Mouse (Mus musculus) forebrain, embryonic 15.5 days (tissue): ENCODE results near the gene Nap1l4. TPM values are rescaled to one million over a fixed set of nuclear protein-coding genes. Genes with fewer than 3 reads are reported as not detected.
"Not testable (repeated sequence)": the region's sequence is repeated elsewhere in the genome, so short reads cannot be mapped to it uniquely, and the experiment has no call there.

Experiments used
- ATAC-seq: fragments of 200-750 bp; cut with Nextera tagmentation; replicated peaks from 2 replicates; pipeline ENCODE4 v1.8.0; 2017; ENCODE audit warnings: mild to moderate bottlenecking, moderate TSS enrichment, moderate library complexity
- H3K27ac ChIP-seq: fragments of 300-500 bp; sonication (generic); replicated peaks from 2 replicates; pipeline ENCODE4 v1.5.1; 2015; ENCODE audit warnings: mild to moderate bottlenecking, inconsistent platforms
- H3K27me3 ChIP-seq: fragments of 300-500 bp; sonication (generic); 2 replicates; pipeline ENCODE4 v1.6.1; 2015; ENCODE audit warnings: inconsistent platforms
- H3K36me3 ChIP-seq: fragments of 300-500 bp; sonication (generic); 2 replicates; pipeline ENCODE4 v1.6.1; 2015; ENCODE audit warnings: mild to moderate bottlenecking, inconsistent platforms
- H3K4me1 ChIP-seq: fragments of 300-500 bp; sonication (generic); 2 replicates; pipeline ENCODE4 v1.6.1; 2015; ENCODE audit warnings: inconsistent platforms
- H3K4me2 ChIP-seq: fragments of 300-500 bp; sonication (generic); replicated peaks from 2 replicates; pipeline ENCODE4 v1.6.1; 2015; ENCODE audit warnings: mild to moderate bottlenecking, inconsistent platforms
- H3K4me3 ChIP-seq: fragments of 300-500 bp; sonication (generic); 2 replicates; pipeline ENCODE4 v1.5.1; 2015; ENCODE audit warnings: mild to moderate bottlenecking, inconsistent platforms
- H3K9ac ChIP-seq: fragments of 300-500 bp; sonication (generic); replicated peaks from 2 replicates; pipeline ENCODE4 v1.6.1; 2015; ENCODE audit warnings: mild to moderate bottlenecking, inconsistent platforms
- H3K9me3 ChIP-seq: fragments of 300-500 bp; sonication (generic); 2 replicates; pipeline ENCODE4 v1.6.1; 2016; ENCODE audit warnings: inconsistent platforms
- WGBS: fragments of 180-500 bp; shearing (Covaris S2); methylation state at CpG from one replicate; pipeline ENCODE4 v1.1.7; 2015; ENCODE audit warnings: mixed read lengths; 5-methylcytosine and 5-hydroxymethylcytosine counted together
- polyA plus RNA-seq: library from polyadenylated mRNA; unstranded; fragments of >200 nt; fragmentation: Nextera tagmentation; extraction: Ambion mirVana; gene quantifications from 2 replicates; pipeline ENCODE4 v1.2.1, GENCODE M21; 2015

The Nap1l4 gene
- polyA plus RNA-seq, 1 experiment from 2014 or later, result 356 TPM

DNA sequence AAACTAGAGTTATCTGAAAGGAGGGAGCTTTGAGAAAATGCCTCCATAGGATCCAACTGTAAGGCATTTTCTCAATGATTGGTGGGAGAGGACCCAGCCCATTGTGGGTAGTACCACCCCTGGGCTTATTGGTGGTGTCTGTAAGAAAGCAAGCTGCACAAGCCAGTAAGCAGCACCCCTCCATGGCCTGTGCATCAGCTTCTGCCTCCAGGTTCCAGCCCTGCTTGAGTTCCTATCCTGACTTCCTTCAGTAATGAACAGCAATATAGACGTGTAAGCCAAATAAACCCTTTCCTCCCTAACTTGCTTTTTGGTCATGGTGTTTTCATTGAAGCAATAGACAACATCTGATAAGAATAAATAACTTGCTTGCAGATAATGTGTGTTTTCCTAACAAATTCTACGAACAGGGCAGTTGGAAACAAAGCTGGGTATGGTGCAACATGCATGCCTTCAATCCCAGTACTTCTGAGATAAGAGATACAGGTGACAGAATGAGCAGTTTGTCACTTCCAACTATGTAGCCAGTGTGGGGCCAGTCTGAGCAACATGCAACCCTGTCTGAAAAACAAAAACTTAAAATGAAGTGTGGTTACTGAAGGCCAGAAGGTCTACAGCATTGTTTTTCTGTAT, 798 bp upstream of the Nap1l4 start:
- H3K4me2 ChIP-seq, result peak overlapping the region; percentile 83
- ATAC-seq, result peak; percentile 6; the same call in 1 of the 2 replicates
- peak overlapping the region; percentile 79 for H3K27ac ChIP-seq
- H3K4me1 ChIP-seq, result peaks cover 32% of the 10 kb centered on the region
- 44% methylated on average over 2 of the region's 2 CpGs for WGBS
- H3K9ac ChIP-seq, result peak overlapping the region; percentile 59
- H3K36me3 ChIP-seq, result peaks cover 5% of the 10 kb centered on the region
- H3K9me3 ChIP-seq, result no peaks in the 10 kb centered on the region
- H3K4me3 ChIP-seq, result peak overlapping the region; percentile 90
- H3K27me3 ChIP-seq, result no peaks in the 10 kb centered on the region

DNA sequence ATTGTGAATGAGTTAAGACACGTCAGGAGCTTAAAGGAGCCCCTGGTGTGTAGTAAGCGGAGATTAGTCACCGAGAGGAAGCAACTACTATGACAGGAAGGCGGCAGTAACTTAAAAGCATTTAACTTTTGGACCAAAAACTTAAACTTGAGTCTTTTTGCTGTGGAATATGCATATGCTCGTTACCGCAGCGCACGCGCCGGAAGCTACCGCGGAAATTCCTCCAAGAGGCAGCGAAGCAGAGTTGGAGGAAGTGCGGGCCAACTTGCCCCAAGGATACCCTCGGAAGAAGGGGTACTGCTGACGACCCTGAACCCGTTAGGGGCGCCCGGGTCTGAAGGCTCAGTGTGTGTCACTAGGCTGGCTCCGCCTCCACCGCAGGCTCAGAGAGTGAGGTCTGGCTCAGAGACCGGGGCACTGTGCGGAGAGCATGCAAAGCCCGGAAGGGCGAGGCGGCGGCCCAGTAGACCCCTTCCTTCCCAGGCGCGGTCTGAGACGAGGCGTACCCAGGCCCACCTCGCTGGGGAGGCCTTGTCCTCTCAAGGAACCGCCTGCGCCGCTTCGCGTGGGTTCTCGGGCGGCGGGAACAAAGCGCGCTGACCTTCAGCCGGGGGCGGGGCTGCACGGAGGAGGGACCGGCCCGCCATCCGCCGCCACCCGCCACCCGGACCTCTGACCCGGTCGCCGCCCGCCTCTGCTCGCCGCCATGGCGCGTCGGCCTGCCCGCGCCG, 510 bp downstream of the Nap1l4 start:
- peak overlapping the region; percentile 84 for H3K4me2 ChIP-seq
- H3K4me3 ChIP-seq, result peak overlapping the region; percentile 90
- H3K36me3 ChIP-seq, result no peaks in the 10 kb centered on the region
- no peaks in the 10 kb centered on the region for H3K27me3 ChIP-seq
- H3K4me1 ChIP-seq, result peaks cover 37% of the 10 kb centered on the region
- H3K9me3 ChIP-seq, result no peaks in the 10 kb centered on the region
- peak overlapping the region; percentile 73 for H3K9ac ChIP-seq
- peak overlapping the region; percentile 83 for H3K27ac ChIP-seq
- under 1% methylated on average over 59 of the region's 63 CpGs for WGBS
- ATAC-seq, result peak; percentile 71

DNA sequence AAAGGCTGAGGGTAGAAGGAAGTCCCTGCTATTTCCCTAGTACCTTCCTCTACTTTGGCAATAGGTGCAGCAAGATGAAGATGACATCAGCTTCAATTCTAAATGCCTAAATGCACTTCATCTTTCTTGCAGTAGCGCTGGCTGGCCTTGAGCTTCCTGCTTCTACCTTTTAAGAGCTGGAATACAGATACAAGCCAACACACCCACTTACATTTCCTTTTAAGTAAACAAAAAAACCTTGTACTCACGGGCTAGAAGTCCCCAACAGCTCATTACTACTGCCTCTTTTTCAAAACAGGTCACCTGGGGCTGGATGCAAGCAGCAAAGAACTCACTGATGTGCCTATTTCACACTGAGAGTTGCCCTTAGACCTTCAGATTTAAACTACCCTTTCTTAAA, 2.4 kb downstream of the Nap1l4 start:
- 69% methylated on average over 2 of the region's 2 CpGs for WGBS

DNA sequence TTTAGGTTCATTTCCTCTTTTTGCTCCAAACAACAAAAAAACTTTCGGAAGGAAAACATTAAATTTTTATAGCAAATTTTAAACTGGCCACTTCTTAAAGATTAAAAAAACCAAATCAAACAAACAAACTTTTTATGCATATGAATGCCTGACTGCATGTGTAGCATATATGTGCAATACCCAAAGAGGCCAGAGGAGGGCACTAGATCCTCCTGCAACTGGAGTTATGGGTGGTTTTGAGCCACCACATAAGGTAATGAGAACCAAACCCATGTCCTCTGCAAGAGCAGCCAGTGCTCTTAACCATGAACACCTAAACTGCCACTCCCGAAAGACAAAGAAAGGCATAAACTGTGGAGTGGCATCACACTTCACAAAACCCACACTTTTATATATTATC, 4.5 kb downstream of the Nap1l4 start:
- H3K4me3 ChIP-seq, result no peak overlapping the region
- no peak for ATAC-seq
- H3K9ac ChIP-seq, result no peak overlapping the region
- H3K4me1 ChIP-seq, result peaks cover 43% of the 10 kb centered on the region
- H3K36me3 ChIP-seq, result peaks cover 7% of the 10 kb centered on the region; the same call in 1 of the 2 replicates
- no peaks in the 10 kb centered on the region for H3K9me3 ChIP-seq
- H3K27ac ChIP-seq, result no peak overlapping the region
- 98% methylated on average over 2 of the region's 2 CpGs for WGBS
- H3K4me2 ChIP-seq, result no peak overlapping the region
- no peaks in the 10 kb centered on the region for H3K27me3 ChIP-seq

More for the DNA sequence above, 2.4 kb downstream of the Nap1l4 start:
- ATAC-seq, result no peak
- Histone ChIP-seq H3K27me3 (no peaks in the 10 kb centered on the region), H3K4me2 (no peak overlapping the region), H3K9me3 (no peaks in the 10 kb centered on the region), H3K4me3 (no peak overlapping the region), H3K36me3 (no peaks in the 10 kb centered on the region), H3K27ac (no peak overlapping the region), H3K4me1 (peaks cover 49% of the 10 kb centered on the region), H3K9ac (0 out of 2 replicates have a peak overlapping the region, but pooled peaks have one; percentile 7)

DNA sequence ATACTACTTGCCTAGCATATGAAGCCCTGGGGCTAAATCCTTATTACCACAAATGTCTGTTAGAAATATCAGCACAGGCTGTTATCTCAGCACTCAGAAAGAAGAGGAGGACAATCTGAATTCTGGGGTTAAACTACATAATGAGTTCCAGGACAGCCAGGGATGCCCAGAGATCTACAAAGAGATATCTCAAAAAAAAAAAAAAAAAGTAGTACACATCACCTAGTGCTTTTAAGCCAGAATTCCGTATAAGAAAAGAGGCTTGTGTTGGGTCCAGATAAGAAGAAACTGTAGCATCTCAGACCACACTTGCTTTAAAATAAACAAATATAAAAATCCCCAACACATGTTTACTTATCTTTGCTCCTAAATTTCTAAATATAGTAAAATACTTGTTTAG, 10.2 kb downstream of the Nap1l4 start:
- Histone ChIP-seq H3K36me3 (peaks cover 55% of the 10 kb centered on the region), H3K9me3 (no peaks in the 10 kb centered on the region), H3K4me1 (peaks cover 15% of the 10 kb centered on the region), H3K9ac (no peak overlapping the region), H3K27ac (no peak overlapping the region), H3K4me2 (no peak overlapping the region), H3K27me3 (no peaks in the 10 kb centered on the region), H3K4me3 (no peak overlapping the region)
- WGBS, result 71% methylated on average over 1 of the region's 1 CpGs
- ATAC-seq, result no peak

DNA sequence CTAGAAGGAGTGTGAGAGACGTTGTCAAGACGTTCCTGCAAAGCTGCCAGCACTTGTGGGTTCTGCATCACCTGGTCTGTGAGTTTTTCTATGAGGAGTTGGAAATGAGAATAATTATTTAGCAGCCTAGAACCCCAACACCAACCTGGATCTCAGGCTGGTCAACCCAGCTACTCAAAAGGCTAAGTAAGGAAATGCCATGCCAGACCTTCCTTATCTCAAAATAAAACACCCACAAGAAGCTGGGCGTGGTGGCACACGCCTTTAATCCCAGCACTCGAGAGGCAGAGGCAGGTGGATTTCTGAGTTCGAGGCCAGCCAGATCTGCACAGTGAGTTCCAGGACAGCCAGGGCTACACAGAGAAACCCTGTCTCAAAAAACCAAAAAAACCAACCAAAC, 10.7 kb downstream of the Nap1l4 start:
- H3K4me3 ChIP-seq, H3K27me3 ChIP-seq, H3K9me3 ChIP-seq, H3K4me2 ChIP-seq, H3K27ac ChIP-seq, ATAC-seq, H3K9ac ChIP-seq: not testable (repeated sequence)
- Histone ChIP-seq H3K4me1 (peaks cover 12% of the 10 kb centered on the region), H3K36me3 (peaks cover 60% of the 10 kb centered on the region)
- 94% methylated on average over 6 of the region's 6 CpGs for WGBS

DNA sequence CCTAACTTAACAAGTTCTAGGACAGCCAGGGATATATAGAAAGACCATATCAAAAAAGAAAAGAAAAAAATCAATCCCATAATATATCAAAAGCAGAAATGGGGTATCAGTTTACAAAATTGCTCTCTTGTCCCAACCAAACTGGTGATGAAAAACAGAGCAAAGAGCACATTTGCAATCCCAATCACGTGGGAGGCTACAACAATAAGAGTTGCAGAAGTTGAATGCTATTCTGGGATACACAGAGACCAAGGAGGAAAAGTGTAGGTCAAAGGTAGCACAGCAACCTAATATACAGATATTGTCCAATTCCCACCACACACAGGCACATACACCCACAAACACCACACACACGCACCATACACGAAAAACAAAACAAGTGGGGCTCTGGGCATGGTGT, 12.7 kb downstream of the Nap1l4 start:
- Histone ChIP-seq H3K4me2 (no peak overlapping the region), H3K9me3 (no peaks in the 10 kb centered on the region), H3K4me1 (no peaks in the 10 kb centered on the region), H3K9ac (no peak overlapping the region), H3K27ac (no peak overlapping the region), H3K4me3 (no peak overlapping the region), H3K36me3 (peaks cover 77% of the 10 kb centered on the region), H3K27me3 (no peaks in the 10 kb centered on the region)
- 89% methylated on average over 3 of the region's 3 CpGs for WGBS
- ATAC-seq, result no peak

DNA sequence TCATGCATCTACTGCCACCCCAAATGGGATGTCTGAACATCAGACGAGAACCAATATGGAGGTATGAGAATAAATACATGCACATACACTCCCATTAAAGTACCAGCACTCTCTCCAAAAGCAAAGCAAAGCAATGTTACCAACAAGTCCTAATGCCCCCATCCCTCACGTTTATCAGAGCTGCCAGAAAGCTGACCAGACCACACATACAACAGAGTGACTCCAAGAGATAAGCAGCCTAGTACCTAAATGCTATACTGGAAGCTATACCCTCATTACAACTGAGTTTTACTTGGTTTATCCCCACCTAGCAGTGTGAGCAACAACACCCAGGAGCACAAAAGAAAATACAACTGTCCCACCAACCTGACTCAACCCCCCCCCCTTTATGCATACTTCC, 15.6 kb downstream of the Nap1l4 start:
- no peaks in the 10 kb centered on the region for H3K9me3 ChIP-seq
- H3K4me1 ChIP-seq, result no peaks in the 10 kb centered on the region
- no peak overlapping the region for H3K27ac ChIP-seq
- H3K9ac ChIP-seq, result no peak overlapping the region
- H3K36me3 ChIP-seq, result peaks cover 95% of the 10 kb centered on the region
- no peak overlapping the region for H3K4me3 ChIP-seq
- no peak for ATAC-seq
- H3K27me3 ChIP-seq, result no peaks in the 10 kb centered on the region
- 84% methylated on average over 2 of the region's 2 CpGs for WGBS
- no peak overlapping the region for H3K4me2 ChIP-seq

DNA sequence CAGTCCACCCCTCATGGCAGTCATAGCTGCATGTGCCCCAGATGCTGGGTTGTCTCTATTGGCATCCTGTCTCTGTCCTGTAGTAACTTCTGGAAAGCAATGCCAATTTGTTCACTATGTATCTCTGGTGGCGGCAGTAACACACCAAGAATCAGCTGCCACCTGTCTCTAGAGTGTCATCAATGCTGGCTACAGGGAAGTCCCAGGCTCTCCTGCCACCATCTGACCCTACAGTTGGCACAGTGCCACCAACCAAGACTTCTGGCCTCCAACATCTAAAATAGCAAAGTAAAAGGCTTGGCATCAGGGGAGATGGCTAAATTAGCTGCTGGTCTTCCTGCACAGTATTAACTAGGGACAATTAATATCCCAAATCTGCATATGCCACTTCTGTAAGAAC, 16.5 kb downstream of the Nap1l4 start:
- 91% methylated on average over 1 of the region's 1 CpGs for WGBS
- no peaks in the 10 kb centered on the region for H3K27me3 ChIP-seq
- H3K4me1 ChIP-seq, result no peaks in the 10 kb centered on the region
- peaks cover 95% of the 10 kb centered on the region for H3K36me3 ChIP-seq
- no peak overlapping the region for H3K4me2 ChIP-seq
- no peak overlapping the region for H3K9ac ChIP-seq
- no peak overlapping the region for H3K4me3 ChIP-seq
- H3K27ac ChIP-seq, result no peak overlapping the region
- no peak for ATAC-seq
- H3K9me3 ChIP-seq, result no peaks in the 10 kb centered on the region

DNA sequence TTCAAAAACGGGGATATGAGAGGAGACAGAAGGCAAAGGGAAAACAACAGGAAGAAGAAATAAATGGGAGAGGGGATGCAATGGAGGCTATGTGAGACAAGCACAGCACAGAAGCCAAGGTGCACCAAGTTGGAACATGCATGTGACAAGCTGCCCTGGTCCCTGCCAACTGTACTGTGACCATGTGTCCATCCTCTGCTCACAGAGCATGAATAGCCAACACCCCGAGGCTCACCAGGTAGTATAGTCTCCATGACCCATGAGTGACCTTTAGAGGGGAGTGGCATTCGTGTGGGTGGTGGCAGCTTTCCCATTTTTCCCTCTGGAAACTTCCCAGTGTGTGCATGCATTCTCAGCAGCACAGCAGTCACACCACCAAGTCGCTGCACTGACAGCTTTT, 29.6 kb downstream of the Nap1l4 start:
- no peak for ATAC-seq
- 88% methylated on average over 4 of the region's 4 CpGs for WGBS

DNA sequence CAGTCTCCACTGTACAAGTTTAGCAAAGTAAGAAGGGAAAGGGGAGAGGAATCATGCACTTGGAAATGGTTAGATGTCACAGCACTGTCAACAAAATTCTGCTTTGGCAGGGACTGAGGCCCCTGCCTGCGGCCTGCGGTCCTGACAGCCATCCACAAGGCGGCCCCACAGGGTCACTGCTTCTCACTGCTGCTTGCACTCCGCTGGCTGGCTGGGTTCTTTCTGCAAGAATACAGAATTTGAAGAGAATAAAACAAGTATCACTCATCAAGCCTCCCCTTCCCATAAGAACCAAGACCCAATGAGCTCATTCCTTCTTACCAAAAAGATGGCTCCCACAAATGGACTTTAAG, 34.5 kb downstream of the Nap1l4 start:
- Histone ChIP-seq H3K9ac (no peak overlapping the region), H3K4me1 (no peaks in the 10 kb centered on the region), H3K9me3 (no peaks in the 10 kb centered on the region), H3K4me3 (no peak overlapping the region), H3K4me2 (no peak overlapping the region), H3K27me3 (no peaks in the 10 kb centered on the region), H3K27ac (no peak overlapping the region), H3K36me3 (peaks cover 65% of the 10 kb centered on the region)
- WGBS, result 95% methylated on average over 4 of the region's 4 CpGs
- ATAC-seq, result no peak

More for the DNA sequence above, 29.6 kb downstream of the Nap1l4 start:
- Histone ChIP-seq H3K9me3 (no peaks in the 10 kb centered on the region), H3K4me3 (no peak overlapping the region), H3K27ac (no peak overlapping the region), H3K4me2 (no peak overlapping the region), H3K4me1 (no peaks in the 10 kb centered on the region), H3K36me3 (peaks cover 95% of the 10 kb centered on the region), H3K9ac (no peak overlapping the region), H3K27me3 (no peaks in the 10 kb centered on the region)

DNA sequence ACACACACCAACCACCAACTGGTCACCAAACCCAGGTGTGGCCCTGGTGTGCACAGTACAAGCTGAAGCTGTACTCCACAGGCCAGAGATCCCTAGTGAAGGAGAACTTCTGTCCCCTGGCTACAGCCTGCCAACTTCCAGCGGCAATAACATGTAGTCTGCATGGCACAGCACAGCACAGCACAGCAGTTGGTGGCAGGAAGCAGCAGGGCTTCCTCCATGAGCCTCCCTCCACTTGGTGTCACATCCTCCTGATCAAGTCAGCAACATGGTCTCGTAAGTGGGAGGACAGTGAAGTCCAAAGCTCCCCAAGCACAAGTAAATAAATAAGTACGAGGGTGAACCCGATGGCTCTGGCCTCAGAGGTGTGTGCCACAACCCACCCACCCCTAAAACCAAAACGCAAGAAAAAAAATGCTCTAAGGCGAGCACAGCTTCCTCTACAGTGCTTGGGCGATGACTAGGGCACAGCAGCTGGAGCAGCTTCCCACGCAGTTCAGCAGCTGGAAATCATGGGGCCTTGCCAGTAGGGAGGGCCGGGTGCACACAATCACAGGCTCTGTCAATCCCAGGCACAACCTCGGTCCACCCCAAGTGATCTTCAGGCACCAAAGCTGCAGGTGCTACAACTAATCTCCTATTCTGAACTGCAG, 35.0 kb downstream of the Nap1l4 start:
- Histone ChIP-seq H3K9me3 (no peaks in the 10 kb centered on the region), H3K27ac (no peak overlapping the region), H3K4me2 (no peak overlapping the region), H3K9ac (no peak overlapping the region), H3K4me1 (no peaks in the 10 kb centered on the region), H3K27me3 (no peaks in the 10 kb centered on the region), H3K4me3 (no peak overlapping the region), H3K36me3 (peaks cover 60% of the 10 kb centered on the region)
- 89% methylated on average over 10 of the region's 10 CpGs for WGBS
- ATAC-seq, result no peak
